Mouse (Mus musculus) neural tube, embryonic 10.5 days (tissue): ENCODE data around the gene Cstl1.
"Not testable (repeated sequence)": the region's sequence is repeated elsewhere in the genome, so short reads cannot be mapped to it uniquely, and the experiment has no call there.

Experiments
- DNase-seq: peaks from one replicate; pipeline ENCODE4 v3.0.0-alpha.2; 2017; ENCODE audit warnings: low spot score; ENCODE audit errors: extremely low spot score

Gene Cstl1

DNA sequence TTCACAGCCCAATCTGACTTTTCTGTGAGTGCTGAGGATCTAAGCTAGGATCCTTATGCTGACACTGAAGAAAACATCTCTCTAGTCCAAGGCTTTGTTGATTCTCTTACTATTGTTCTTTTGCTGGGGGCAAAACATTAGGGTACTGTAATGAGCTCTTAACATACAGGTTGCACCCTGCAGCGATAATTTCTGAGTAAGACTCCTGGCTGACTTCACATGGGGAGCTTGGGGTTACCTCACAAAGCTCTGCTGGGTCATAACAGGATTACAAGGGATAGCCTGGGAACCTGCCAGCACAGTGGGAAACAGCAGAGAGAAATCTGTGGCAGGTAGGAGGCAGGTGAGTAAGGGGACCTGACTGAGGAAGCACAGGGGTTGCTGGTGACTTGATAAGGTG is at the start of gene Cstl1:
Gene Cstl1, plus strand, starts transcription at position 301 of the 400 bp plus-strand sequence.
- DNase-seq, result no peak

GRCm38 (mm10) chr2:148706409-148707201 is 43.6 kb upstream of the Cstl1 start:
- peak; percentile 13 for DNase-seq

DNA sequence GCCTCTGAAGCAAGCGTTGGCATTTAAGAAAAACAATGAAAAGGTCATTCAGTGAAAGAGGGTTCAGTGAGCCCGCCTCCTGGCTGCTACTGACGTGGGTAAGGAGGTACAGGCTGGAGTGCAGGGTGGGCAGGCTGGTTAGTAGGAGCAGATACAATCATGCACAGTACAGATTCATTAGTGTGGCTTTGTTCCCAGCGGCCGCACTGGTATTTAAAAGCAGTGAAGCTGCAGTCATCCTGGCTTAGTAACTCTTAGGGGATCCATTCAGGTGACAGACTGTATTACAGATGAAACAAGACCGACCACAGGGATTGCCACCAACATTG is 43.0 kb upstream of the Cstl1 start:
- DNase-seq, result no peak

- DNase-seq, result no peak
Measured at GRCm38 (mm10) chr2:148712326-148712725, 37.8 kb upstream of the Cstl1 start.

GRCm38 (mm10) chr2:148717072-148717471 is 33.1 kb upstream of the Cstl1 start:
- no peak for DNase-seq

GRCm38 (mm10) chr2:148719271-148719995 is 30.7 kb upstream of the Cstl1 start:
- DNase-seq, result no peak

DNA sequence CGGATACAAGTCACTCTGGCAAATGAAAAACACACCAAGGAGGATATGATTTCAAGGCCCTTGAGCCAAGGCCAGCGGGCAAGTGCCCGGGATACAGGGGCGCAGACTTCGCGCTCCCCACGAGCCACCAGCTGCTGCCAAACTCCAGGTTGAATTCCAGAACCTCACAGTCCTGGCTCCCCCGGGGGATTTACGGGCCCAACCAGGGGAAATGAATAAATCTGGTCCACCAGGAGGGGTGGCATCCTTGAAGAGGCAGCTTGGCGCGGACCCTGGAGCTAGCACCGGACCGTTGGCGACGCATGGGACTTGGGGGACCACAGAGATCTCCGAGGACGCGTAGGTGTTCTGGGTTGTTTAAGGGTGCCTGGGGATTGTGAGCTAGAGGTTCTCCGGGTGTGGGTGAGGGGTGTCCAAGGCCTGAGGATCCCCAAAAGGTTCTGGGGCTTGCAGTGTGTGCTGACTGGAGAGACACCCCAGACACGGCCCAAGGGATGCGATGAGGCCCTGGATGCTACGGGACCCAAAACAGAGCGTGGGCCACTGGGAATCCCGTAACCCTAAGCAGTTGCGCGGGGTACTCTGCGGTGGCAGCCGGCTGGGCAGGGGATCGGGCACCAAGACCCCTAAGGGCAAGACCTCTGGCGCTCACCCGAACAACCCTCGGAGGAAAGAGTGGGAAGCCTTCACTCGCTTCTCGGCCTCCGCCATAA is 18.4 kb upstream of the Cstl1 start:
- DNase-seq, result peak; percentile 46

- peak; percentile 89 for DNase-seq
Measured at GRCm38 (mm10) chr2:148732327-148733000, 17.7 kb upstream of the Cstl1 start, which contains the start of gene Napb. Gene Napb (minus strand): TSS chr2:148732467.

DNA sequence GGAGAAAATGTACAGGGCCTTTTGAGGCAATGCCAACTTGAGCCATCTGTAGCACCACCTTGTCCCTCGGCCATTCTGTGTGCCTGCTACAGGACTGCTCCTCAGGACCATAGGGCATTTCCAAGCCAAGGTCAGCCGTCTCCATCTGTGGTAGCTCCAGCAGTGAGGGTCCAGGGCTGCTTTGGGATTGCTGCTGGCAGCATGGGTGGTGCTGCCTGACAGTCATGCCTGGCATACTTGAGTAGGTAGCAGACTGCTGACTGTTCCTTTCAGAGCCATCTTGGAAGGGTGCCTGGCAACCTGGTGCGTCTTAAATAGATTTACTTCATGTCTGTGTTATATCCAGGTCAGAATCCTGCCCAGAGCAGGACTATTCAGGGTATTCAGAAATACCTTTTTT is 7.2 kb upstream of the Cstl1 start:
- DNase-seq, result no peak

DNA sequence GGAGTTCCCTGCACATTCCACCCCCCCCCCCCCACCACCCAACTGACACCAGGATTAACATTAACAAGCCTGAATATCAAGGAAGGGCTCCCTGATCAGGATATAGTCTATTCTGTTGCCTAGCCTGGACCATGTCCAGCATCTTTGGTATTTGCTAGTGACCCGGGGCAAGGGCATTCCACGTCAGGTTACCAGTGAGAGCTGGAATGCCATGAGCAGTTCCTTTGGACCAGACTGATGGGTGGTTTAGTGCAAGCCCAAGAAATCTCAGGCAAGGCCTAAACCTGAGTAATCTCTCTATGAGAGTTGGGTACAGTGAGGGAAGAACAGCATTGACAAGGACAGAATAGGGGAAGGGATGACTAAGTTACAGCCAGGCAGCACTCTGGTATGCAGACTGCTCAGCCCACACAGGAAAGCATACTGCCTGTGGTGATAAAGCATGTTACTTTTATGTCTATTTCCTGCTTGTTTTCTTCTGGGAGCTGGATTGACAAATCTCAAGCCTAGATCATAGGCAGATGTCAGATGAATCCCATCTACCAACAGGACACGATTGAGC is 6.2 kb upstream of the Cstl1 start:
- DNase-seq, result no peak

GRCm38 (mm10) chr2:148751893-148752813 is 2.0 kb downstream of the Cstl1 start:
- DNase-seq, result peak; percentile 58

- DNase-seq, result no peak
Measured at GRCm38 (mm10) chr2:148754310-148754846, 4.2 kb downstream of the Cstl1 start.

DNA sequence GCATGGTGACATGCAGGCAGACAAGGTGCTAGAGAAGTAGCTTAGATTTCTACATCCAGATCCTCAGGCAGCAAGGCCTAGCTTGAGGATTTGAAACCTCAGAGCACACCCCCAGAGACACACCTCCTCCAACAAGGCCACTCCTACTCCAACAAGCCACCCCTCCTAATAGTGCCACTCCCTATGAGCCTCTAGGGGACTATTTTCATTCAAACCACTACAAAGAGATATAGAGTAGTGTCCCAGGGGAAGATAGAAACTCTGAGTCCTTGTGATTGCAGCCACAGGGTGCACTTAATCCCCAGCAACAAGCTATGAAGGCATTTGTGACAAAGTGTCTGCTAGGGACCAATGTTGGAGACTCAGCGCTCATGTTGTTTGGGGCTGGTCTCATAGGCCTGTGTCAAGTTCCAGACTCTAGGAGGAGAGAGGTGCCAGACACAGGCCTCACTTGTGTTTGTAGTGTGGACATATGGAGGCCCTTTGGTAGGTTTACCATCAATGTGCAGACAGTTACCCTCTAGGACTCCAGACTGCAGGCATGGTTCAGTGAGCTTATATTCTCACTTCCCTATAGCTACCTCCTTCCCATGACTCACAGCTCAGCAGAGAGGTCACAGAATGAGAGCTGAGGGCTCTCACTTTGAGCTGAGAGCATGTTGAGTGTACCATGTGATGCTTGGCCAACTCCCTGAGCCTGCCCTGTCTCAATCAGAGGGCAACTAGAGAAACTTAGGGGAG is 13.7 kb downstream of the Cstl1 start:
- no peak for DNase-seq

- DNase-seq, result not testable (repeated sequence)
Measured at GRCm38 (mm10) chr2:148771397-148771796, 21.2 kb downstream of the Cstl1 start, which contains the start of gene Cst11. Gene Cst11 (minus strand): TSS chr2:148771497.

GRCm38 (mm10) chr2:148781709-148782108 is 31.6 kb downstream of the Cstl1 start, which contains the start of gene 8030411F24Rik:
Gene 8030411F24Rik (plus strand): TSS chr2:148782009.
- no peak for DNase-seq

DNA sequence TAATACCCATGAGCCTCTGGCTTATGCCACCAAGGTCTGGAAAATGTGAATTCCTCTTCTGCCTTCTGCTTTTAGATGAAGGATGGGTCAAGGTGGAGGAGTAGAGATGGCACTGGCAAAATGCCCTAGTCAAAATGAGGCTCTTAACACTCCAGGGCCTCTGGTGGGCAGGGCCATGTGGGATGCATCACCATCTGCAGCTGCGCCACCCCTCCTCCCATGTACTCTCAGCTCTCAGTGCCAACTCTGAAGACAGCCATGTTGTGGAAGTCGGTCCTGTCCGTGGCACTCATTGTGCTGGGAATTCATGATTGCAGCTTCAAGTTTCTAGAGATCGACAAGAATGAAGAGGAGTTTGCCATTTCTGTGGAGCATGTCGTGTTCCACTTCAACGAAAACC is 39.0 kb downstream of the Cstl1 start, which contains the start of gene Cst12:
Gene Cst12, plus strand, starts transcription at position 220 of the 400 bp plus-strand sequence.
- DNase-seq, result no peak

DNA sequence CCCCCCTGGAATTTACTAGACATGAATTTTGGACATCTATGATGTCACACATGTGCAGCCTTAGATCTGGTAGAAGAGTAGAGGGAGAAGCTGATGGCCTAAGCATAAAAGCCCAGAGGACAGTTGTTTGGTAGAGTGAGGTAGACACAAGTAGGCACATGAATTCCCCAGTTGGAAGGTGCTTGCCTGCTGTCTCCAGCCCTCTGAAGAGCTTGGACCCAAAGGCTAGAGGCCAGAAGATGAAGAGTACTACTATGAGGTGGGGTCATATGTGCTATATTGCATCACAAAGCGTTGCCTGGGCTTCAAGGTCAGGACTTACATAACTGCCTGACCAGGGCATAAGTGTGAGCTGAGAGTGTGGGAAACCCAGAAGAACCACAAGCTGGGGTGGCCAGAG is 48.3 kb downstream of the Cstl1 start, which contains the start of gene Cst8:
Gene Cst8, plus strand, starts transcription at position 301 of the 400 bp plus-strand sequence.
- no peak for DNase-seq

GRCm38 (mm10) chr2:148801491-148801921 is 51.3 kb downstream of the Cstl1 start:
- DNase-seq, result no peak
